Mouse (Mus musculus): Measurements from ENCODE around the gene Pskh1. TPM values are rescaled to one million over a fixed set of nuclear protein-coding genes. Genes with fewer than 3 reads are reported as not detected.

The Pskh1 gene
- polyA plus RNA-seq, 1 experiment = 13.1 TPM

DNA sequence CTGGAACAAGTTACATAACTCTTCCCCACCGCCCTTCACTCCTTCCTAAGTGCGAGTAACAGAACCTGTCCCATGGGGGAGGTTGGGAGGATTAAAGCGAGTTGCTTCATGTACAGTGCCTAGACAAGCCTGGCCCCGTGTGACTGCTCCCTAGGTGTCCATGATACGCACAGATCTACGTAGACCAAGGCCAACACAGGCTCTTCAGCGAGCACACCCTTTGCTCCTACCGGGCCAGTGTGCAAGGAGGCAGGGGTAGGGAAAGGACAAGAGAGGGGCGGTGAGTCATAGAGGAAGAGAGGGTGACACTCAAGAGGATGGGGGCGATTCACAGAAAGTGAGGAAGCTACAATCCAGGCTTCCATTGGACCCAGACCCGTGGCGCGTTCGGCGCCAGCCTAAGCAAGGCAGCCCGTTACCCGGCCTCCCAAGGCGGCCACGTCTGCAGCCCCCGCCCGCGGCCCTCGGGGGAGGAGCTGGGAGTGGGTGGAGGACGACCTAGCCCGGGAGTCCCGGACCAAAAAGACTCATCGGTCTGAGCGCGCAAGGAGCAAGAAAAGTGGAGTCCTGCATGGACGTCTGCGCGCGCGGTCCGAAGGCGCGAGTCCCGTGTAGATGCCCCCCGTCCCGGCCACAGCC, 65.1 kb downstream of the Pskh1 start:
- H3K4me3 ChIP-seq (ENCODE audit: insufficient read depth, low read length) = peak overlapping the region; percentile 57
- no peak for TF ChIP-seq POLR2A (IDR thresholded peaks at IDR 0.05; ENCODE audit: extremely low read depth, insufficient read depth, low read length)
- TF ChIP-seq CTCF (IDR thresholded peaks at IDR 0.05; ENCODE audit: extremely low read depth, insufficient read depth, low read length) = no peak
- no peaks in the 10 kb centered on the region; the same call in 1 of the 2 replicates for H3K4me1 ChIP-seq (ENCODE audit: control insufficient read depth, insufficient read depth, low read length)
- H3K27ac ChIP-seq (ENCODE audit: insufficient read depth, low read length) = 0 out of 2 replicates have a peak overlapping the region, but pooled peaks have one; percentile 2

- TF ChIP-seq CTCF (IDR thresholded peaks at IDR 0.05; ENCODE audit: extremely low read depth, insufficient read depth, low read length) (no peak), POLR2A (IDR thresholded peaks at IDR 0.05; ENCODE audit: extremely low read depth, insufficient read depth, low read length) (no peak)
- H3K27ac ChIP-seq (ENCODE audit: insufficient read depth, low read length) = 0 out of 2 replicates have a peak within 1 kb of the TSS, but pooled peaks have one; percentile 2
- H3K4me3 ChIP-seq (ENCODE audit: insufficient read depth, low read length) = peak within 1 kb of the TSS; percentile 57
- no peaks in the 10 kb centered on the region; the same call in 1 of the 2 replicates for H3K4me1 ChIP-seq (ENCODE audit: control insufficient read depth, insufficient read depth, low read length)
Measured at GRCm38 (mm10) chr8:105965905-105966341, 65.7 kb downstream of the Pskh1 start, which contains the start of gene Slc12a4. Gene Slc12a4 (minus strand): TSS chr8:105966097.

- TF ChIP-seq CTCF (IDR thresholded peaks at IDR 0.05; ENCODE audit: extremely low read depth, insufficient read depth, low read length) (no peak), POLR2A (IDR thresholded peaks at IDR 0.05; ENCODE audit: extremely low read depth, insufficient read depth, low read length) (no peak)
- Histone ChIP-seq H3K27ac (ENCODE audit: insufficient read depth, low read length) (no peak overlapping the region), H3K4me3 (ENCODE audit: insufficient read depth, low read length) (no peak overlapping the region; the same call in 1 of the 2 replicates), H3K4me1 (ENCODE audit: control insufficient read depth, insufficient read depth, low read length) (no peaks in the 10 kb centered on the region; the same call in 1 of the 2 replicates)
Measured at GRCm38 (mm10) chr8:105966692-105967311, 66.6 kb downstream of the Pskh1 start.

DNA sequence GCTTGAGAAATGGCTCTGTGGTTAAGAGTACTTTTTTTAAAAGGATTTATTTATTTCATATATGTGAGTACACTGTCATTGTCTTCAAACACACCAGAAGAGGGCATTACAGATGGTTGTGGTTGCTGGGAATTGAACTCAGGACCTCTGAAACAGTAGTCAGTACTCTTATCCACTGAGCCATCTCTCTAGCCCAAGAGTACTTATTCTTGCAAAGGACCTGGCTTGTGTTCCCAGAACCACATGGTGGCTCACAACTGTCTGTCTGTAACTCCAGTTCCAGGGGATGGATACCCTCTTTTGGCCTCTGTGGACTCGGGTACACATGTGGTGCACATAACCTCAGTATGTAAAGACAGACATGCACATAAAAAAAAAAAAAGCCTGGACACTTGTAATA, 69.1 kb downstream of the Pskh1 start:
- Histone ChIP-seq H3K4me3 (ENCODE audit: insufficient read depth, low read length) (no peak overlapping the region), H3K4me1 (ENCODE audit: control insufficient read depth, insufficient read depth, low read length) (no peaks in the 10 kb centered on the region; the same call in 1 of the 2 replicates), H3K27ac (ENCODE audit: insufficient read depth, low read length) (no peak overlapping the region)
- TF ChIP-seq POLR2A (IDR thresholded peaks at IDR 0.05; ENCODE audit: extremely low read depth, insufficient read depth, low read length) (no peak), CTCF (IDR thresholded peaks at IDR 0.05; ENCODE audit: extremely low read depth, insufficient read depth, low read length) (no peak)

DNA sequence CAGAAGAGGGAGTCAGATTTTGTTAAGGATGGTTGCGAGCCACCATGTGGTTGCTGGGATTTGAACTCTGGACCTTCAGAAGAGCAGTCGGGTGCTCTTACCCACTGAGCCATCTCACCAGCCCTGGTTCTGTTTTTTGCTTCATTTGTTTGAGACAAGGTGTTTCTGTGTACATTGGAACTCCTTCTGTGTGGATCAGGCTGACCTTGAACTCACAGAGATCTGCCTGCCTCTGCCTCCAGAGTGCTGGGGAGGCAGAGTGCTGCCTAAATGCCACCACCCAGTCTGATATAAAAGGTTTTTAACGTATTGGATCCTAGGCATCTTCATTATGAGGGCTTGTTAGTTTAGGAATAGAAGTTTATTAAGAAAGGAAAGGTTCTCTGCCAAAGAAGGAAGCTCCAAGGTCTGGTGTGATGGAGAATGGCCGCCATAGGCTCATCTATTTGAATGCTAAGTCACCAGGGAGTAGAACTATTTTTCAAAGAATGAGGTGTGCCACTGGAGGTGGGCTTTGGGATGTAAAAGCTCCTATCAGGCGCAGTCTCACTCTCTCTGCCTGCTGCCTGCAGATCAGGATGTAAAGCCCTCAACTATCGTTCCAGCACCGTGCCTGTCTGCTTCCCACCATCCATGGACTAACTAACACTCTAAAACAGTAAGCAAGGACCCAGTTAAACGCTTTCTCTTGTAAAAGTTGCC, 70.9 kb downstream of the Pskh1 start:
- no peak overlapping the region for H3K27ac ChIP-seq (ENCODE audit: insufficient read depth, low read length)
- H3K4me1 ChIP-seq (ENCODE audit: control insufficient read depth, insufficient read depth, low read length) = no peaks in the 10 kb centered on the region
- no peak overlapping the region for H3K4me3 ChIP-seq (ENCODE audit: insufficient read depth, low read length)
- no peak for TF ChIP-seq CTCF (IDR thresholded peaks at IDR 0.05; ENCODE audit: extremely low read depth, insufficient read depth, low read length)
- TF ChIP-seq POLR2A (IDR thresholded peaks at IDR 0.05; ENCODE audit: extremely low read depth, insufficient read depth, low read length) = no peak

DNA sequence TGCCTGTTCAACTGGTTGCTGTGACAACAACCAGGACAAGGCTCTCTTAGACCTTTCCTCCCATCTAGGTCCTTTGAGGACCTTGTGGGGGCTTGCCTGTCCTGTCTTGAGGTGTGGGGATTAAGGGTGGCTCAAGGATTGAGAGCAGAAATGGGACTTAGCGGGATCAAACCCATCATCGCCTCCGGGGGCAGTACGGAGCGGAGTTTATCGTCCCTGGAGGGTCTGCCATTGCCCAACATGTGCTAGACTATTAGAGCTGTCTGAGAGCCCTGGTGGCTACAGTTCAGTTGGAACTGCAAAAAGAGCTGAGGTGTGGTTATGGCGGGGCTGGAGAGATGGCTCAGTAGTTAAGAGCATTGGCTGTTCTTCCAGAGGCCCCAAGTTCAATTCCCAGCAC, 75.1 kb downstream of the Pskh1 start:
- Histone ChIP-seq H3K4me3 (ENCODE audit: insufficient read depth, low read length) (no peak overlapping the region), H3K4me1 (ENCODE audit: control insufficient read depth, insufficient read depth, low read length) (no peaks in the 10 kb centered on the region), H3K27ac (ENCODE audit: insufficient read depth, low read length) (no peak overlapping the region)
- TF ChIP-seq POLR2A (IDR thresholded peaks at IDR 0.05; ENCODE audit: extremely low read depth, insufficient read depth, low read length) (no peak), CTCF (IDR thresholded peaks at IDR 0.05; ENCODE audit: extremely low read depth, insufficient read depth, low read length) (no peak)

DNA sequence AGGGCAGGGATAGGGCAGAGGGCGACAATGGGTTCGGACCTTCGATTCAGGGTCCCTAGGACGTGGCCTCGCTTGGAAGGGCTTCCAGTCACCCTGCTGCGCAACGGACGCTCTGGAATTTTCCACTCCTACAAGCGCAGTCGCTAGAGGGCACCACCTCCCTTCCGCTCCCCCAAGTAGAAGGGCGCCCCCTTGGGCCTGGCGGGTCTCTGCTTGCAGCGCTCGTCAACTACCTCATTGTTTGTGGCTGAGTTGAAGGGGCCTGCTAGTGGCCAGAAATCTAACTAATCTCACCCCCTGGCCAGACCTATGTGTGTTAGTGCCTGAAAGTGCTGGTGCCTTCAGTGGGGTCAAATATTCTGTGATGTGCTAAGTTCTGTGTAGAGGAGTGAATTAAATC, 79.1 kb downstream of the Pskh1 start, which contains the start of gene Dpep3:
Dpep3 (minus strand) TSS at position 105 of the 400 bp plus-strand sequence.
- H3K4me3 ChIP-seq (ENCODE audit: insufficient read depth, low read length) = no peak within 1 kb of the TSS
- no peak within 1 kb of the TSS for H3K27ac ChIP-seq (ENCODE audit: insufficient read depth, low read length)
- no peaks in the 10 kb centered on the region for H3K4me1 ChIP-seq (ENCODE audit: control insufficient read depth, insufficient read depth, low read length)
- no peak for TF ChIP-seq POLR2A (IDR thresholded peaks at IDR 0.05; ENCODE audit: extremely low read depth, insufficient read depth, low read length)
- TF ChIP-seq CTCF (IDR thresholded peaks at IDR 0.05; ENCODE audit: extremely low read depth, insufficient read depth, low read length) = no peak

- H3K4me3 ChIP-seq (ENCODE audit: insufficient read depth, low read length) = no peak overlapping the region
- H3K27ac ChIP-seq (ENCODE audit: insufficient read depth, low read length) = no peak overlapping the region
- TF ChIP-seq POLR2A (IDR thresholded peaks at IDR 0.05; ENCODE audit: extremely low read depth, insufficient read depth, low read length) (no peak), CTCF (IDR thresholded peaks at IDR 0.05; ENCODE audit: extremely low read depth, insufficient read depth, low read length) (no peak)
- no peaks in the 10 kb centered on the region for H3K4me1 ChIP-seq (ENCODE audit: control insufficient read depth, insufficient read depth, low read length)
Measured at GRCm38 (mm10) chr8:105981146-105981545, 80.9 kb downstream of the Pskh1 start.

Other genes starting within 250 kb of the Pskh1 start
- gene Carmil2, start 214.2 kb upstream of the Pskh1 start, polyA plus RNA-seq (2012; rRNA removed) = 43.9 and 47.6 TPM in 2 replicates
- 49.4 and 52.3 TPM in 2 replicates for gene Acd, start 199.3 kb upstream of the Pskh1 start, polyA plus RNA-seq (2012; rRNA removed)
- gene Pard6a, start 199.3 kb upstream of the Pskh1 start, polyA plus RNA-seq (2012; rRNA removed) = 57.3 and 58.1 TPM in 2 replicates
- 0.38 and 0.52 TPM in 2 replicates for gene 4933405L10Rik, start 192.8 kb upstream of the Pskh1 start, polyA plus RNA-seq (2012; rRNA removed)
- gene Enkd1, start 192.2 kb upstream of the Pskh1 start, polyA plus RNA-seq (2012; rRNA removed) = 16.4 and 18.3 TPM in 2 replicates
- 15.6 and 17.8 TPM in 2 replicates for gene Gfod2, start 141.8 kb upstream of the Pskh1 start, polyA plus RNA-seq (2012; rRNA removed)
- gene Ranbp10, start 73.1 kb upstream of the Pskh1 start, polyA plus RNA-seq (2012; rRNA removed) = 24.6 and 25.7 TPM in 2 replicates
- 0.11 and 0.31 TPM in 2 replicates for gene Tsnaxip1, start 72.7 kb upstream of the Pskh1 start, polyA plus RNA-seq (2012; rRNA removed)
- gene Cenpt, start 47.2 kb upstream of the Pskh1 start, polyA plus RNA-seq (2012; rRNA removed) = 33.2 and 33.6 TPM in 2 replicates
- gene Thap11, start 45.3 kb upstream of the Pskh1 start, polyA plus RNA-seq (2012; rRNA removed) = 48.0 and 49.7 TPM in 2 replicates
- 85.1 and 86.1 TPM in 2 replicates for gene Nutf2, start 39.9 kb upstream of the Pskh1 start, polyA plus RNA-seq (2012; rRNA removed)
- gene Edc4, start 19.6 kb upstream of the Pskh1 start, polyA plus RNA-seq (2012; rRNA removed) = 71.3 and 74.7 TPM in 2 replicates
- 7.9 and 8.5 TPM in 2 replicates for gene Nrn1l, start 6.9 kb upstream of the Pskh1 start, polyA plus RNA-seq (2012; rRNA removed)
- 3.4 and 3.6 TPM in 2 replicates for gene Ctrl, start 33.4 kb downstream of the Pskh1 start, polyA plus RNA-seq (2012; rRNA removed)
- 137 and 147 TPM in 2 replicates for gene Psmb10, start 38.0 kb downstream of the Pskh1 start, polyA plus RNA-seq (2012; rRNA removed)
- gene Lcat, start 42.9 kb downstream of the Pskh1 start, polyA plus RNA-seq (2012; rRNA removed) = 54.4 and 55.7 TPM in 2 replicates
- 23.6 and 25.8 TPM in 2 replicates for gene Slc12a4, start 65.7 kb downstream of the Pskh1 start, polyA plus RNA-seq (2012; rRNA removed)
- not detected in 2 replicates for gene Dpep3, start 79.0 kb downstream of the Pskh1 start, polyA plus RNA-seq (2012; rRNA removed)
- 25.1 and 27.4 TPM in 2 replicates for gene Dus2, start 90.9 kb downstream of the Pskh1 start, polyA plus RNA-seq (2012; rRNA removed)
- gene Dpep2nb, start 105.5 kb downstream of the Pskh1 start, polyA plus RNA-seq (2012; rRNA removed) = 0.08 TPM in 1 of 2 replicates, not detected in the other
- gene Ddx28, start 111.4 kb downstream of the Pskh1 start, polyA plus RNA-seq (2012; rRNA removed) = 11.6 and 11.9 TPM in 2 replicates
- 7.8 and 8.1 TPM in 2 replicates for gene Nfatc3, start 158.4 kb downstream of the Pskh1 start, polyA plus RNA-seq (2012; rRNA removed)
- gene Esrp2, start 236.5 kb downstream of the Pskh1 start, polyA plus RNA-seq (2012; rRNA removed) = 0.06 and 0.13 TPM in 2 replicates
- 19.6 and 19.9 TPM in 2 replicates for gene Pla2g15, start 250.0 kb downstream of the Pskh1 start, polyA plus RNA-seq (2012; rRNA removed)